ENCODE assay signal across 14 mouse cellular contexts in genomic region chr17:45879478-45880250, GRCm38 (mm10).
DNase-seq lines count a peak whose midpoint lies in the region; ATAC-seq and TF ChIP-seq lines count a peak whose summit lies in the region.
"Had no signal": no experiment of that assay in that cellular context is flagged by ENCODE, and none has a peak within 500 bp of the region (broad histone marks: within the 10 kb centered on the region; RNA-seq: fewer than 3 reads in every experiment).

No protein-coding gene starts in this region.

- no peak for TF ChIP-seq POLR2A in lung, adult 2 months (IDR thresholded peaks at IDR 0.05; ENCODE audit: borderline replicate concordance, extremely low read depth, low read depth, low read length)
- TF ChIP-seq POLR2A in CH12.LX (IDR thresholded peaks at IDR 0.05; ENCODE audit: low read depth, low read length), result no peak

- peaks cover 7% of the 10 kb centered on the region; the same call in 1 of the 2 replicates for H3K4me1 ChIP-seq in lung, embryonic 14.5 days (ENCODE audit: insufficient read depth)
- H3K4me1 ChIP-seq in lung, adult 2 months (ENCODE audit: control insufficient read depth, insufficient read depth, low read length), result no peaks in the 10 kb centered on the region
- H3K4me1 ChIP-seq in CH12.LX (ENCODE audit: control insufficient read depth in 1 of 2, insufficient read depth in 2 of 2), result peaks cover 6 to 25% of the 10 kb centered on the region in 2 experiments

- TF ChIP-seq RAD21 in CH12.LX (IDR thresholded peaks at IDR 0.05; ENCODE audit: low read depth, low read length), result no peak

- H3K36me3 ChIP-seq in lung, embryonic 14.5 days (ENCODE audit: insufficient read depth), result no peaks in the 10 kb centered on the region
- H3K36me3 ChIP-seq in CH12.LX (replicated peaks in 1 of 2; ENCODE audit: control insufficient read depth in 1 of 2, insufficient read depth in 1 of 2, low read length in 1 of 2), result no peaks in the 10 kb centered on the region
- H3K36me3 ChIP-seq: forebrain, embryonic 10.5 days; liver, embryonic 15.5 days had no signal

- H3K4me2 ChIP-seq in lung, embryonic 14.5 days, result no peak overlapping the region
- H3K4me2 ChIP-seq in CH12.LX (ENCODE audit: insufficient read depth, low read depth, poor library complexity, severe bottlenecking), result no peak overlapping the region
- H3K4me2 ChIP-seq: liver, embryonic 15.5 days had no signal

- no peak for TF ChIP-seq EP300 in CH12.LX (IDR thresholded peaks at IDR 0.05; ENCODE audit: low read length)

- WGBS in lung, embryonic 14.5 days, result 64% methylated on average over 6 of the region's 6 CpGs
- WGBS in lung, adult 2 months, result 64% methylated on average over 6 of the region's 6 CpGs

- no peaks in the 10 kb centered on the region for H3K9me3 ChIP-seq in lung, embryonic 14.5 days (ENCODE audit: low read depth, low read length)
- peaks cover 8% of the 10 kb centered on the region for H3K9me3 ChIP-seq in CH12.LX (replicated peaks; ENCODE audit: low read length)

- DNase-seq in gastrocnemius, adult 2 months, result peak; percentile 75
- DNase-seq in gastrocnemius, postnatal 10 days, result no peak
- peak; percentile 75 for DNase-seq in lung, embryonic 14.5 days
- DNase-seq in lung, adult 2 months, result no peak
- peak; percentile 18 for DNase-seq in CH12.LX (ENCODE audit: extremely low read depth)
- DNase-seq in gastrocnemius, postnatal 25 days, result peak; percentile 48
- no peak for DNase-seq in frontal cortex, postnatal 36 days (ENCODE audit: low spot score in 2 of 2)
- DNase-seq: cerebellum, adult 18-20 months; right cerebral cortex, postnatal 14 days; thymus, postnatal 36 days had no signal

- no peak overlapping the region for H3K9ac ChIP-seq in lung, embryonic 14.5 days
- H3K9ac ChIP-seq in CH12.LX (ENCODE audit: insufficient read depth, low read depth), result no peak overlapping the region
- H3K9ac ChIP-seq: liver, embryonic 15.5 days had no signal

- H3K4me3 ChIP-seq in gastrocnemius, adult 2 months, result no peak overlapping the region
- no peak overlapping the region for H3K4me3 ChIP-seq in lung, embryonic 14.5 days (ENCODE audit: low read depth, low read length)
- no peak overlapping the region for H3K4me3 ChIP-seq in lung, adult 2 months (replicated peaks; ENCODE audit: extremely low read depth, low read depth, low read length)
- no peak overlapping the region for H3K4me3 ChIP-seq in CH12.LX (replicated peaks in 1 of 3; ENCODE audit: low read depth in 2 of 3, low read length in 2 of 3, poor library complexity in 1 of 3)
- H3K4me3 ChIP-seq: forebrain, embryonic 10.5 days; liver, embryonic 15.5 days had no signal

- H3K79me2 ChIP-seq in CH12.LX (replicated peaks; ENCODE audit: control insufficient read depth, extremely low read depth, insufficient read depth, poor library complexity, severe bottlenecking), result no peaks in the 10 kb centered on the region

- in situ Hi-C loops in CH12.LX (cut with MboI; ENCODE audit: low pct_ligation_motif_present, low pct_unique_long_range_greater_than_20kb, low sequenced_read_pairs), result no loop called here

- H3K27me3 ChIP-seq in lung, embryonic 14.5 days (ENCODE audit: insufficient read depth, low read length), result no peaks in the 10 kb centered on the region
- peaks cover 25% of the 10 kb centered on the region for H3K27me3 ChIP-seq in CH12.LX (replicated peaks)

- intact Hi-C loops in gastrocnemius, adult 2 months (cut with DNase I), result no loop called here

- H3K27ac ChIP-seq in gastrocnemius, adult 2 months, result no peak overlapping the region; the same call in 1 of the 2 replicates
- no peak overlapping the region for H3K27ac ChIP-seq in lung, embryonic 14.5 days (ENCODE audit: low read depth)
- H3K27ac ChIP-seq in CH12.LX (ENCODE audit: insufficient read depth, low read depth), result no peak overlapping the region
- H3K27ac ChIP-seq: forebrain, embryonic 10.5 days; liver, embryonic 15.5 days had no signal

- no peak for TF ChIP-seq CTCF in gastrocnemius, adult 2 months (IDR thresholded peaks at IDR 0.05)
- 0 out of 2 replicates have a peak, but pooled peaks have one; percentile 11 for TF ChIP-seq CTCF in lung, embryonic 14.5 days (IDR thresholded peaks at IDR 0.05; ENCODE audit: low read depth)
- TF ChIP-seq CTCF in lung, adult 2 months (IDR thresholded peaks at IDR 0.05; ENCODE audit: insufficient read depth, low read length), result no peak
- no peak for TF ChIP-seq CTCF in CH12.LX (conservative IDR thresholded peaks at IDR 0.05 in 1 of 2, IDR thresholded peaks at IDR 0.05 in 1 of 2; ENCODE audit: low read depth in 2 of 2, low read length in 2 of 2)

- ATAC-seq in lung, embryonic 14.5 days (ENCODE audit: insufficient read depth), result peak; percentile 55; the same call in 1 of the 2 replicates
- no peak for ATAC-seq in CD4-positive, CD25-positive, alpha-beta regulatory T cell, adult 4 months
- ATAC-seq: midbrain, embryonic 16.5 days had no signal

- dilution Hi-C loops in CH12.LX (cut with MboI; ENCODE audit: extremely low pct_ligation_motif_present, extremely low pct_unique_long_range_greater_than_20kb, low sequenced_read_pairs), result no loop called here

TF ChIP-seq in CH12.LX, 34 proteins besides CTCF, POLR2A, EP300 and RAD21:
- TF ChIP-seq USF1 (IDR thresholded peaks at IDR 0.05; ENCODE audit: low read depth, low read length) (no peak), TCF12 (IDR thresholded peaks at IDR 0.05; ENCODE audit: low read depth, low read length) (no peak), CHD2 (IDR thresholded peaks at IDR 0.05; ENCODE audit: low read length) (no peak), ETS1 (conservative IDR thresholded peaks at IDR 0.05; ENCODE audit: low read depth, low read length) (no peak), MXI1 (IDR thresholded peaks at IDR 0.05; ENCODE audit: low read depth, low read length) (no peak), MAX (IDR thresholded peaks at IDR 0.05; ENCODE audit: low read length) (no peak), MAZ (IDR thresholded peaks at IDR 0.05; ENCODE audit: low read depth, low read length) (no peak), ZMIZ1 (IDR thresholded peaks at IDR 0.05; ENCODE audit: low read depth, low read length) (no peak), RCOR1 (conservative IDR thresholded peaks at IDR 0.05; ENCODE audit: low read depth, low read length) (no peak), NELFE (IDR thresholded peaks at IDR 0.05; ENCODE audit: low read depth, low read length) (no peak), POLR2AphosphoS2 (IDR thresholded peaks at IDR 0.05; ENCODE audit: low read depth, low read length) (no peak), ELF1 (IDR thresholded peaks at IDR 0.05; ENCODE audit: low read depth, low read length) (no peak), JUN (IDR thresholded peaks at IDR 0.05; ENCODE audit: insufficient read depth, low read depth, low read length) (no peak), JUND (conservative IDR thresholded peaks at IDR 0.05; ENCODE audit: low read depth, low read length) (no peak), TBP (conservative IDR thresholded peaks at IDR 0.05; ENCODE audit: low read depth, low read length) (no peak), ZKSCAN1 (IDR thresholded peaks at IDR 0.05; ENCODE audit: borderline replicate concordance, low read depth, low read length) (no peak), MYC (IDR thresholded peaks at IDR 0.05; ENCODE audit: low read depth, low read length) (no peak), NRF1 (IDR thresholded peaks at IDR 0.05; ENCODE audit: low read depth, low read length) (no peak)
TF ChIP-seq in CH12.LX: peak in this region for 0.

Comparison
In these comparisons a context has a peak if more than half of its experiments do, and no peak if none do; other contexts are left out.
1. DNase-seq: peak in gastrocnemius, adult 2 months (single experiment), lung, embryonic 14.5 days (single experiment), CH12.LX (single experiment) and gastrocnemius, postnatal 25 days (single experiment); none in gastrocnemius, postnatal 10 days (single experiment), lung, adult 2 months (single experiment) and frontal cortex, postnatal 36 days (0 of 2).